Mouse (Mus musculus): ENCODE data around the gene Il17a.
A peak's percentile ranks its signal among the peaks of the same experiment; 100 is the strongest.
"Not testable (repeated sequence)": the region's sequence is repeated elsewhere in the genome, so short reads cannot be mapped to it uniquely, and the experiment has no call there.

The Il17a gene

GRCm38 (mm10) chr1:20730903-20731302, at the start of gene Il17a:
Il17a (plus strand) TSS chr1:20730905.
- no peak for DNase-seq (ENCODE audit: low spot score in 2 of 2)

DNA sequence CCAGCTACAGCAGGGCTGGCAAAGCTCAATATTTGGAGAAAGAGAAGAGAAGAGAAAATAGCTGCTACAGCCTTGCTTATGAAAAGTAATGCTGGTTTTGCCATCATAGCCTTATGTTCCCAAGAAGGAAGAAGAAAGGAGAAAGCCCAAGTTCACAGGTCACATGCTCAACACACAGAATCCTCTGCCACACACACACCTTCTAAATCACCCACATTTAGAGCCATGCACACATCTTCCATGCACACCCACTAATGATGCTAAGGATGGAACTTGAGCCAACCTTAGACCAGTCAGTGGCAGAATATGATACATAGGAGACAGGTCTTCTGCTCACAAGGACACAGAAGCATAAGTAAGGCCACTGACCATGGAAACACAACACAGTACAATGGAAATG, 47.9 kb upstream of the Il17a start:
- DNase-seq (ENCODE audit: low spot score in 2 of 2) = no peak

DNA sequence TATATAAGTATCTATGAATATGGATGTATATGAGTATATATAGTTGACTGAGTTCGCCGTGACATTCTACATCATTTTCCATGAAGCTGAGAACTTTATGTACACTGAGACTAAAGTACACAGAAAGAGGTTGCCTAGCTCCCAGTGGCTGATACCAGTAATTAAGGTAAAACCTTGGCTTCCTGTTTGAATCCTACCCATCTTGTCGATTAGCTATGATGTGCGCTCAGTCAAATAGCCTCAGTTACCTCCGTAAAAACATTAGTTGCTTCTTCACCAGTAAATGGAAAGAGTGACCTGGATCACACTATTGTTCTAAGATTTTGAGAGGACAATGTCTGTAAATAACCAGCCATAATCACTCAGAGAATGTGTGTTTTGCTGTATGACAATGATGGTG, 47.3 kb upstream of the Il17a start:
- DNase-seq (ENCODE audit: low spot score in 2 of 2) = no peak

DNA sequence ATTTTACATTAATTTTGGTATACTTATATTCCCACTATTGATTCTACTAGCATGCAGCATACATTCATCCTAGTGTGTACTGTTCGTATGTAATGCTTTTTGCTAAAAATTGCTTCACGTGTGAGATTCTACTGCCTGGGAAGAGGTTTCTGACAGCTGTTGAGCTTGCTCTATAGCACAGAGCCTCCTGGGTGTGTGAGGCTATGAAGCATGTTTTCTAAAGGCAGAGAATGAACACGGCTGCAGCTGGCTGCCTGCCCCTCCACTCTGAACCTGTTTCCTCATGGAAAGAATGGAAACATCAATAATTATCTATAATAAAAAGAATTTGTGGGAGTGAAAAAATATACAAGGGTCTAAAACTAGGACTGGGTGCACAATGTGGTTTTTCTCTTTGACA, 46.9 kb upstream of the Il17a start:
- DNase-seq (ENCODE audit: low spot score in 2 of 2) = no peak

- no peak for DNase-seq (ENCODE audit: low spot score in 2 of 2)
Measured at GRCm38 (mm10) chr1:20684403-20684802, 46.3 kb upstream of the Il17a start.

DNA sequence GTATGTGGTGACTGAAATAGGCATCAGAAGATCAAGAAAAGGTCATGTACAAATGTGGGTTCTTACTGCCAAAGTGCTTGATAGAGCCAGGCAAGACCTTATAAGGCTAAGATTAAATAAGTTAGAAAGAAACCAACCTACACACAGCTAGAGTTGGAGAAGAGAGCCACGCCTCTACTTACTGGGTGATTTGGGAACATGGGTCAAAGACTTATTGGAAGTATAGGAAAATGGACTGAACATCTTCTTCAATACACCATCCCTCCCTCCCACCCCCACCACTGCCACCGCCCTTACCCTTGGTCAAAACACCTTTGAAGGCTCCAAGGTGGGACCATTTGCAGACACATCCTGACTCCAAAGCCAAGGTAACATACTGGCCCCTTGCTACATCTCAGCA, 45.3 kb upstream of the Il17a start:
- DNase-seq (ENCODE audit: low spot score in 2 of 2) = no peak

GRCm38 (mm10) chr1:20685907-20686306, 44.8 kb upstream of the Il17a start:
- DNase-seq (ENCODE audit: low spot score in 2 of 2) = no peak

DNA sequence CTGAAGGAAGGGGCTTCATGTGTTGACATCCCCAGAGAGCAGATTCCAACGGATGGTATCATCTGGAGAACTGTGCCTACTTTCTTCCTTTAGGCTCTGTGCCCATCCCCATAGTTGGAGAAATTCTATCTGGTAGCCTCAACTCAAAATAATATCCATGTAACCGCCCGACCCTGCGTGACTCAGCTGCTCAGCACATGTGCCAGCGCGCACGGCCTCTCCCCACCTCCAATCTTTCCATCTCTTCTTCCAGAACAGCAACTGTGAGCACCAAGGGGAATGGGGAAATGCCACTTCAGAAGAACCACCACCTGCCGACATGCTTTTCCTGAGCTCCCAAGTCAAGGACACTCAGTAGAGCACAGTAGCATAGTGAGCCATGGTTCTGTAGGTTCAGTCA, 39.4 kb upstream of the Il17a start:
- peak in 1 of 2 experiments; percentile 20 for DNase-seq (ENCODE audit: low spot score in 2 of 2)

DNA sequence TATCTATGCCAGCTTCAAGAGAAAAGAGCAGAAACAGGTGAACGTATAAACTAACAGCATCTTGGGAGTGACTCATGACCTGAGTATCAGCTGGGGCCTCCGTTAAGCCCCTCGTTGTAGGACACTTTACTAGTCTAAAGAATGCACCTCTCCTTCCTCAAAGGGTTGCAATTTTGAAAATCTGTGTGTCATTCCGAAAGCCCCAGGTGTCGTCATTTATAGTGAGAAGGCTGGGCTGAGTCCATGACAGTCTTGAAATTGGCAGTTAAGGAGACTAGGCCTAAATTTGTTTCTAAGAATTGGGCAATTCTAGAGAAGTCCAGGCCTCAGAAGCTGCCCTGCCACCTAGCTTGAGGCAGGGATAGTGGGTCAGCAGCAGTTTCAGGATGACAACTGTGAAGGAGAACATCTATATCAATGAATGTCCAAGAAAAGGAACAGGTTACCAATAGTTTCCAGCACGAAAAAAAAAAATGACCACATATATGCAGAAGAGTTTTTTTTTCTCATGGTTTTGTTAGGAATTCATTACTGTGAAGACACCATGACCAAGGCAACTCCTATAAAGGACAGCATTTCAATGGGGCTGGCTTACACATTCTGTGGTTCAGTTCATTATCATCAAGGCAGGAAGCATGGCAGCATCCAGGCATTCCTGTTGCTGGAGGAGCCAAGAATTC, 36.9 kb upstream of the Il17a start:
- no peak for DNase-seq (ENCODE audit: low spot score in 2 of 2)

DNA sequence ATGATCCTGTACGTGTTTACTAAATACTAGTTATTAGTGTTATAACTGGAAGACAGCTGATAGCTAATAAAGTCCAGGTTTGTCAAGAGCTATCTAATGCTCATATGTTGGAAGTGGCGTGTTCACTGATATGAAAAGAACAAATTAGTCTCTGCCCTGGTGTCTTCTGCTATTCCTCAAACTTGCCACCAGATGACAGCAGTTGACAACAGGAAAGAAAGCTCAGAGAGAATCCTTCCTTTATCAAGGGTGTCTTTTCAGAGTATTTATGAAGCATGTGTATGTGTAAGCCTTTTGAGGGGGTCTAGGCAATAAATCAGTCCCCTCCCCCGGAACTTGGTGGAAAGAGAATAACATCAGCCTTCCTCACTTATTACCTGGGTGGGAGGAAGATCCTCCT, 30.7 kb upstream of the Il17a start:
- DNase-seq (ENCODE audit: low spot score in 2 of 2) = no peak

GRCm38 (mm10) chr1:20736572-20736971, 5.9 kb downstream of the Il17a start:
- no peak for DNase-seq (ENCODE audit: low spot score in 2 of 2)

- no peak for DNase-seq (ENCODE audit: low spot score in 2 of 2)
Measured at GRCm38 (mm10) chr1:20738483-20738882, 7.8 kb downstream of the Il17a start.

DNA sequence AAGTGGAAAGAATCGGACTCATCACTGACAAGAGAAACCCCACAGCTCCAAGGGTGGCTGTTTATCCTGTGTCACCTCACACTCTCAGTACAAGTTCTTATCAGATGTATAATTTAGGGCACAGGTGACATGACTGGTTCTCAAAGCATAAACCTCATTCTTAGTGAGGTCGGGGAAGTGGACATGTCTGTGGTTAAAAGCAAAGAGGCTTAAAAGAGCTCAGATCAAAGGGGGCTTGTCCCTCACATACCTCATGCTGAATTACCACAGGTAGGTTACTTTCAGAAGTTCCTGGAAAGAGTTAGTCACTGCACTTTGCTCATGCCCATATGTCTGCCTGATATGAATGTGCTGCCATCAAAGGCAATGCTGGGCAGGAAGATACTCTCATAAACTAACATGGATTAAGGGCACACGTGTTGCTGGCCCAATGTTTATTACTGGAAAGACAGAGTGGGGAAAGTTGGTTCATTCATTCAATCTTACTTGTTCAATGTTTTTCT, 9.8 kb downstream of the Il17a start:
- no peak for DNase-seq (ENCODE audit: low spot score in 2 of 2)

DNA sequence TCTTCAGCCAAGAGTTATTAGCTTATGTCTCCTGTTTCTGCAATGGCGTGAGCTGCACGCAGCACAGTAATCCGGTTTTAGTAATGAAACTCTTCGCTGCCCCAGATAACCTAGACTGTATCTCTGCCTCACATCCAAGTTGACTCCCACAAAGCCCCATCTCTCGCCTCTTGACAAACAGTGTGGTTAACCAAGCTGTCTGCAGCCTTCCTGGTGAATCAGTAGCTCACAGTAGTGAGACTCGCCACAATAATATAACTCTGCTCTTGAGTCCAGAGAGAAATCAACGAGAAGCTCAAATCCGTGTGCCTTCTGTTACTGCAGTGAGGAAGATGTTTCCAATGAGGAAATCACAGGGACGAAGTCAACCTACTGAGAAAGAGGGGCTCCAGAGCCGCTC, 23.7 kb downstream of the Il17a start:
- DNase-seq (ENCODE audit: low spot score in 2 of 2) = no peak

GRCm38 (mm10) chr1:20757586-20757985, 26.9 kb downstream of the Il17a start:
- DNase-seq (ENCODE audit: low spot score in 2 of 2) = no peak

GRCm38 (mm10) chr1:20759799-20760198, 29.1 kb downstream of the Il17a start:
- DNase-seq (ENCODE audit: low spot score in 2 of 2) = no peak

- DNase-seq (ENCODE audit: low spot score in 2 of 2) = no peak
Measured at GRCm38 (mm10) chr1:20760331-20760730, 29.6 kb downstream of the Il17a start.

GRCm38 (mm10) chr1:20761411-20761810, 30.7 kb downstream of the Il17a start:
- no peak for DNase-seq (ENCODE audit: low spot score in 2 of 2)

GRCm38 (mm10) chr1:20766526-20766925, 35.8 kb downstream of the Il17a start:
- no peak for DNase-seq (ENCODE audit: low spot score in 2 of 2)

GRCm38 (mm10) chr1:20774026-20774730, 43.5 kb downstream of the Il17a start:
- DNase-seq (ENCODE audit: low spot score in 2 of 2) = not testable (repeated sequence)

GRCm38 (mm10) chr1:20778366-20778765, 47.7 kb downstream of the Il17a start:
- DNase-seq (ENCODE audit: low spot score in 2 of 2) = no peak

All from spleen, postnatal 4 days (tissue).